Mouse (Mus musculus): ENCODE measurements around the gene Lrrc30.

GRCm38 (mm10) chr17:67619001-67619400 lies 13.5 kb downstream of the Lrrc30 start:
- TF ChIP-seq CTCF (IDR thresholded peaks at IDR 0.05; ENCODE audit: low read depth) (no peak), EP300 (IDR thresholded peaks at IDR 0.05; ENCODE audit: low read depth) (no peak)
